Mouse (Mus musculus): ENCODE measurements around the gene Ndufs2.

Ndufs2 gene

GRCm38 (mm10) chr1:171231844-171232243 is 19.3 kb downstream of the Ndufs2 start:
- DNase-seq (ENCODE audit: low read depth, low spot score) = no peak

DNA sequence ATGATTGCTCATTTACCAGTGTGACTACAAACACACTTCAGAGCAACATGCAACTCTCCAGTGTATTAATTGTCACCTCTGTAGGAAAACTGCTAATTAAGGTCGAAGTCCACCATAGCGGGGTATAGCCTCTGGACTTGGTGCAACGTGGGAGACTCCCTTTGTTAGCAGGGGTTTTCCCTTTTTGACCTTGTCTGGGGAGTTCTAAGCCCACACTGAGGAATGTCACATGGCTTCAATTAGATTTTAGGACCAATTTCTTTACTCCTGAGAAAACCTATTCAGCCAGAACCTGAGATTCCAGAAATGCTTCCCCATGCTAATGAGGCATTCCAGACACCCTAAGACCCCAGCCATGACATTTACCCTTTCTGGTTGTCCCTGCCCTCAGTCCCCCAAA is 21.0 kb downstream of the Ndufs2 start:
- DNase-seq (ENCODE audit: low read depth, low spot score) = peak; percentile 49

- no peak for DNase-seq (ENCODE audit: low read depth, low spot score)
Measured at GRCm38 (mm10) chr1:171229750-171230149, 21.4 kb downstream of the Ndufs2 start.

DNA sequence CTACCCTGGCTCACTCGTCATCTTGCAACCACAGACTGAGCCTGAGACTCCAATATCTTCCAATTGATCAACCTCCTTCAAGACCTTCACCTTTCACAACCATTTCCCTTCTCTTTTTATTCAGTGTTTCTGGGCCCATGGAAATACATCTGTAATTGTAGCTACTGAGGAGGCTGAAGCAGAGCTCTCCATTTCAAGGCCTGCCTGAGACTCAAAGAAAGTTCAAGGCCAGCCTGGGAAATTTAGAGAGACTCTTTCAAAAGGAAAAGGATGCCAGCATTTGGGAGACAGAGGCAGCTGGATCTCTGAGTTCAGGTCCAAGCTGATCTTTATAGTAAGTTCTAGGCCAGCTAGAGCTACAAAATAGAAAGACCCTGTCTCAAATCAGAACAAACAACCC is 23.3 kb downstream of the Ndufs2 start:
- DNase-seq (ENCODE audit: low read depth, low spot score) = no peak

DNA sequence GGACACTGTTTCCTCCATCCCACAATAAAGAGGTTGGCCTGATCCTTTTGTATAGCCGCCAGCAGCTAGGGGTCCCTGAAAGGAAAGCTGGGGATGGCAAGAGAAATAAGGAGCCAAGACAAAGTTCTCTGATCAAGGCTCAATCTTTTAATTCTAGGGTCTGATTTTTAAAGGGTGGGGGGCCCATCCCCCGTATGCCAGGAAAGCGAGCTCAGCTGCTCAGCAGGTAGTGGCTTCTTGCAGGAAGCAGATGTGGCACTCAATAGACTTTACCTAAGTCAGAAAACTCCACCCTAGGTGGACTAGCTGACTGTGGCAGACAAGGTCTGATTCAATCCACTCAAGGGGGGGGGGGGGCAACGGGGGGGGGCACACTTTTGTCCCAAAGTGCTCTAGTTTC is 24.4 kb downstream of the Ndufs2 start:
- DNase-seq (ENCODE audit: low read depth, low spot score) = no peak

GRCm38 (mm10) chr1:171224857-171225256 is 26.3 kb downstream of the Ndufs2 start, which contains the start of gene Apoa2:
Gene Apoa2, plus strand, starts transcription at chr1:171225054.
- no peak for DNase-seq (ENCODE audit: low read depth, low spot score)

- no peak for DNase-seq (ENCODE audit: low read depth, low spot score)
Measured at GRCm38 (mm10) chr1:171223796-171224195, 27.4 kb downstream of the Ndufs2 start.

- DNase-seq (ENCODE audit: low read depth, low spot score) = no peak
Measured at GRCm38 (mm10) chr1:171223168-171223567, 28.0 kb downstream of the Ndufs2 start.

DNA sequence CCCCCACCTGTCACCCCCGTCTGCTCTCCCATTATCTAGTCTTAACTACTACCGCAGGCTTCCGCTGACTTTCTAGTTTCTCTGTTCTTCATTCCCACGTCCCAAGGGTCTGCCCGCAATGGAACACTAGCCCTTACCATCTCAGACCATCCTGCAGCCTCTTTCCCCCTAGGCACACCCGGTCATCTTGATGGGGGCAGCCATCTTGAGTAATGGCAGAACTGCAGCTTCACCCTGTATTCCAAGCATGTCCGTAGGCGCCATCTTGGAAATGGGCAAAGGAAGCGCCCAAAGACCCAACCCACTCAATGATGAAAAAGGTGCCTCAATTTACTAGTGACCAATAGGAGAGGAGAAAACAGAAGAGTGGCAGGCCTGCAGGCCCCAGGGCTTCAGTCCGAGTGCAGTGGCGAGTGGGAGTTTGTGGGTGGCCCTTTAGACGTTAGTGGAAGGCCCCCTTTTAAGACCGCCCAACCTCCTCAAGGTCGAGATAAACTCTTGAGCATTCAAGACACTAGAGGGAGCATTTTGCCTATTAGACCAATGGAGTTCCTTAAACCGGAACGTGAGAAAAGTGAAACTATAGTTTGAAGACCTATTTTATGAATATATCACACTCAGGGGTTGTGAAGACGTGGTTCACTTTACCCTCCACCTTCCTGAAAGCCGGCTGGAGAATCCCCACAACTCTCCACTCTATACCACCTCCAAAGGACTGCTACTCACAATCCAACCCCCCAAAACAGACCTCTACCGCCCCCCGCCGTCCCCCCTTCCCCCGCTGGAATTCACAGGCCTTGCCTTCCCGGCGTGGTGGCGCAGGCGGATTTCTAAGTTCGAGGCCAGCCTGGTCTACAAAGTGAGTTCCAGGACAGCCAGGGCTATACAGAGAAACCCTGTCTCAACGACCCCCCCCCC is 28.7 kb downstream of the Ndufs2 start, which contains the start of gene Tomm40l:
Tomm40l (minus strand) TSS at position 277 of the 918 bp plus-strand sequence.
- peak; percentile 100 for DNase-seq (ENCODE audit: low read depth, low spot score)

GRCm38 (mm10) chr1:171221281-171222193 is 29.7 kb downstream of the Ndufs2 start:
- DNase-seq (ENCODE audit: low read depth, low spot score) = peak; percentile 49

- peak; percentile 89 for DNase-seq (ENCODE audit: low read depth, low spot score)
Measured at GRCm38 (mm10) chr1:171220871-171221270, 30.3 kb downstream of the Ndufs2 start.

- DNase-seq (ENCODE audit: low read depth, low spot score) = no peak
Measured at GRCm38 (mm10) chr1:171216241-171216955, 34.8 kb downstream of the Ndufs2 start.

- no peak for DNase-seq (ENCODE audit: low read depth, low spot score)
Measured at GRCm38 (mm10) chr1:171213801-171214496, 37.2 kb downstream of the Ndufs2 start, which contains the start of gene Nr1i3. Gene Nr1i3, plus strand, starts transcription at chr1:171213970.

DNA sequence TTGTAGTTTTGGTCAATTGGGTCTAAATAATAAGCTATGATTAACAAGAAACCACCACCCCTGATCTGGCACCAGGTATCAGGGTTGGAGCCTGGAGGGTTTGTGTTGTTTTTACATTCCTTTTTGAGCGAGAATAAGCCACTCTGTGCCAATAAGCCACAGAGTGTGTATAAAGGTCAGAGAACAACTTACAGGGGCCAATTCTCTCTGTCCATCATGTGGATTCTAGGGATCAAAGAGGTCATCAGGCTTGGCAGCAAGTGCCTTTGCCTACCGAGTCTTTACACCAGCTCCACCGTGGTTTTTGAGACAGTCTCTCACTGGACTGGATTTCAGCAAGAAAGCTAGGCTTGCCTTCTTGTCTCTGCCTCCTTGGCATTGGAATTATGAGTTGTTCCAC is 38.3 kb downstream of the Ndufs2 start:
- no peak for DNase-seq (ENCODE audit: low read depth, low spot score)

DNA sequence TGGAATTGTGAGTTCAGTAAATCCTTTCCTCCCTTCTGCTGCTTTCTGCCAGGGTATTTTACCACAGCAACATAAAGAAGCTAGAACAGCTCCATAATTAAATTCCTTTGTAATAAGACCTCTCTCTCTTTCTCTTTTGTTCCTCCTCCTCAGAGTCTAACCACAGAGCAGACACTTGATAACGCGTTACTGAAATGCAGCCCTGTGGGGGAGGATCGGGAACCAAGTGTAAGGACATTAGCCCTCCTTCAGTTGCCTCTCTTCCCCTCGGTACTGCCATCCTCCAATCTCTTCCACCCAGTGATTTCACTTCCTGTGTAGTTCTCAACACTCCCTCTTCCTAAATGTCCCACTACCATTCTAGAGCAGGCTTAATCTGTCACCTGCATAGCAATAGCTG is 41.8 kb downstream of the Ndufs2 start:
- no peak for DNase-seq (ENCODE audit: low read depth, low spot score)

- no peak for DNase-seq (ENCODE audit: low read depth, low spot score)
Measured at GRCm38 (mm10) chr1:171205704-171206493, 45.3 kb downstream of the Ndufs2 start.

- no peak for DNase-seq (ENCODE audit: low read depth, low spot score)
Measured at GRCm38 (mm10) chr1:171204249-171204644, 46.9 kb downstream of the Ndufs2 start.

- DNase-seq (ENCODE audit: low read depth, low spot score) = no peak
Measured at GRCm38 (mm10) chr1:171203471-171204248, 47.5 kb downstream of the Ndufs2 start.

DNA sequence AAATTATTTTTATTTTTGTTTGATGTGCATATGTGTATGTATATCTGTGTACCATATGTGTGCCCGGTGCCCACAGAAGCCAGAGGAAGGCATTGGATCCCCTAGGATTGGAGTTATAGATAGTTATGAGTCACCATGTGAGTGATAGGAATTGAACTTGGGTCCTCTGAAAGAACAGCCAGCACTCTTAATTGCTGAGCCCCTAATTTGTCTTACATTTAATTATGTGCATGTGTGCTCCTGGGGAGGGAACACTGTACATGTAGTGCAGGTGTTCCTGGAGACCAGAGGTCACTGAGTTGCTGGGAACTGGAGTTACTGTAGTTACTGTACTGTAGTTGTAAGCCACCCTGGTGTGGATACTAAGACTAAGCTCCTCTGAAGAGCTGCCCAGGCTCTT is 50.4 kb downstream of the Ndufs2 start:
- no peak for DNase-seq (ENCODE audit: low read depth, low spot score)

Measured in R1 (cell line).